Mouse (Mus musculus) midbrain, postnatal 0 days (tissue): ENCODE data around the gene Gpc6. TPM values are rescaled to one million over a fixed set of nuclear protein-coding genes. Genes with fewer than 3 reads are reported as not detected.

Source experiments
- ATAC-seq: fragments of 200-750 bp; cut with Nextera tagmentation; 2 replicates; pipeline ENCODE4 v1.8.0; 2017; ENCODE audit warnings: moderate number of reproducible peaks, mild to moderate bottlenecking, moderate TSS enrichment, moderate library complexity; ENCODE audit not compliant: low FRiP score
- DNase-seq: peaks from one replicate; pipeline ENCODE4 v3.0.0-alpha.2; 2015; ENCODE audit warnings: low spot score
- H3K27ac ChIP-seq: fragments of 300-500 bp; sonication (generic); 2 replicates; pipeline ENCODE4 v1.5.1; 2014; ENCODE audit warnings: low read depth, mild to moderate bottlenecking, low read length, mixed read lengths
- H3K27me3 ChIP-seq: fragments of 300-500 bp; sonication (generic); 2 replicates; pipeline ENCODE4 v1.6.1; 2014; ENCODE audit warnings: low read length, control low read depth, mixed read lengths; ENCODE audit not compliant: insufficient read depth
- H3K36me3 ChIP-seq: fragments of 300-500 bp; sonication (generic); 2 replicates; pipeline ENCODE4 v1.6.1; 2014; ENCODE audit warnings: low read length, control low read depth, mixed read lengths; ENCODE audit not compliant: insufficient read depth
- H3K4me1 ChIP-seq: fragments of 300-500 bp; sonication (generic); 2 replicates; pipeline ENCODE4 v1.6.1; 2014; ENCODE audit warnings: mild to moderate bottlenecking, control low read depth, antibody characterized with exemption, low read length, mixed read lengths; ENCODE audit not compliant: insufficient read depth
- H3K4me2 ChIP-seq: fragments of 300-500 bp; sonication (generic); 2 replicates; pipeline ENCODE4 v1.6.1; 2014; ENCODE audit warnings: low read depth, mild to moderate bottlenecking, low read length, mixed read lengths; ENCODE audit not compliant: poor library complexity, severe bottlenecking
- H3K4me3 ChIP-seq: fragments of 300-500 bp; sonication (generic); 2 replicates; pipeline ENCODE4 v1.5.1; 2014; ENCODE audit warnings: low read depth, mild to moderate bottlenecking, low read length, moderate library complexity
- H3K9ac ChIP-seq: fragments of 300-500 bp; sonication (generic); replicated peaks from 2 replicates; pipeline ENCODE4 v1.6.1; 2014; ENCODE audit warnings: mild to moderate bottlenecking, low read length, moderate library complexity, mixed read lengths; ENCODE audit not compliant: poor library complexity, severe bottlenecking
- H3K9me3 ChIP-seq: fragments of 300-500 bp; sonication (generic); 2 replicates; pipeline ENCODE4 v1.6.1; 2016; ENCODE audit warnings: low read length, control low read depth
- CTCF ChIP-seq: IDR thresholded peaks from 2 replicates; pipeline ENCODE4 v1.5.1; 2016; ENCODE audit warnings: antibody characterized with exemption, mild to moderate bottlenecking
- WGBS: fragments of 180-500 bp; shearing (Covaris S2); extraction: QIAGEN DNeasy Blood & Tissue Kit; methylation state at CpG from one replicate; pipeline ENCODE4 v1.1.7; 2014; 5-methylcytosine and 5-hydroxymethylcytosine counted together
- polyA plus RNA-seq: library from polyadenylated mRNA; unstranded; fragments of >200 nt; fragmentation: Nextera tagmentation; extraction: Ambion mirVana; gene quantifications from 2 replicates; pipeline ENCODE4 v1.2.1, GENCODE M21; 2015
- total RNA-seq: library from RNA; depleted of rRNA; stranded (reverse); fragments of >200 nt; gene quantifications from 2 replicates; pipeline ENCODE4 v1.2.3, GENCODE M21; 2014

Gene Gpc6
- total and polyA plus RNA-seq, 2 experiments from 2014 or later: 19.3 to 20.3 TPM

- no peaks in the 10 kb centered on the region for H3K9me3 ChIP-seq
- no peak for TF ChIP-seq CTCF
- H3K4me3 ChIP-seq: no peak overlapping the region
- H3K27me3 ChIP-seq: no peaks in the 10 kb centered on the region
- H3K4me1 ChIP-seq: no peaks in the 10 kb centered on the region
- DNase-seq (no peak), ATAC-seq (no peak)
- no peak overlapping the region for H3K4me2 ChIP-seq
- no peak overlapping the region for H3K27ac ChIP-seq
- no peak overlapping the region for H3K9ac ChIP-seq
- no peaks in the 10 kb centered on the region for H3K36me3 ChIP-seq
- 95% methylated on average over 2 of the region's 2 CpGs for WGBS
These were observed 268.2 kb downstream of the Gpc6 start for GRCm38 (mm10) chr14:117193364-117193763.

DNA sequence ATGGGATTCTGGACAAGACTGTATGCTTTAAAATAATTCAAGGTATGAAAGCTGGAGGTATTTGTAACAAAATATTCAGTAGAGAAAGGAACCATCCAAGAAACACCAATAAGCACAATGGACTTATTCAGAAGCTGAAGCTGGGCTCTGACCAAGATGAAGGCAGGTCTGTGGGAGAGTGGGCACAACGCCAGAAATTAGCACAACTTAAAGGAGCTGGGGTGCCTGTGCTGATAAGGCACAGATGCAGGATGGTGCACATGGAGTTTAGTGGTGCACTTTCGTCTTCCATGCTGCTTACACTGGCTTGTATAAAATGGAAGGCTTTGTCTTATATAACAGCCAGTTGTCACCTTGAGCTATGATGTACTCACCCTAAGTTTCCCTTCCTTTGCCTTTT, 276.9 kb downstream of the Gpc6 start:
- H3K27ac ChIP-seq: no peak overlapping the region
- no peaks in the 10 kb centered on the region for H3K27me3 ChIP-seq
- WGBS: 70% methylated on average over 2 of the region's 2 CpGs
- no peaks in the 10 kb centered on the region for H3K4me1 ChIP-seq
- H3K9me3 ChIP-seq: no peaks in the 10 kb centered on the region
- H3K4me2 ChIP-seq: no peak overlapping the region
- DNase-seq (no peak), ATAC-seq (no peak)
- no peaks in the 10 kb centered on the region for H3K36me3 ChIP-seq
- no peak for TF ChIP-seq CTCF
- no peak overlapping the region for H3K4me3 ChIP-seq
- no peak overlapping the region for H3K9ac ChIP-seq

DNA sequence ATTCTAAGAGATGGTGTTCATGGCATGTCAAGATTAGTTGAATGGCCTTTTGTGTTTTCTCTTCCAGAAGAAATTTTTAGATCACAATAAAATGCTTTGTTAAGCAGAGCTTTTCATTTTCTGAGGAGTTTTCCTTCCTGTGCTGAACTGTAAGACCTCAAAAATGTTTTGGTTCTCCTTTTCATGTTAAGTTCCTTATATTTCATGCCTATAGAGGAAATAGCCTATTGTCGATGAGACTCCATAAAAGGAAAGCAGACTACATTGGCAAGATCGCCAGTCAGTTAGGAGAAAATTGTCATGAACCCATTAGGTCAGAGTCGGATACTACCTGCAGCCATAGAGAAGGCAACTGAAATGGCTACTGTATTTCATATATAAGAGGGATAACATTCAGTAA, 278.8 kb downstream of the Gpc6 start:
- H3K27ac ChIP-seq: no peak overlapping the region
- no peaks in the 10 kb centered on the region for H3K27me3 ChIP-seq
- ATAC-seq (no peak), DNase-seq (no peak)
- 92% methylated on average over 3 of the region's 3 CpGs for WGBS
- no peak overlapping the region for H3K4me3 ChIP-seq
- no peak overlapping the region for H3K4me2 ChIP-seq
- H3K36me3 ChIP-seq: no peaks in the 10 kb centered on the region
- no peak overlapping the region for H3K9ac ChIP-seq
- no peaks in the 10 kb centered on the region for H3K4me1 ChIP-seq
- TF ChIP-seq CTCF: no peak
- no peaks in the 10 kb centered on the region for H3K9me3 ChIP-seq

DNA sequence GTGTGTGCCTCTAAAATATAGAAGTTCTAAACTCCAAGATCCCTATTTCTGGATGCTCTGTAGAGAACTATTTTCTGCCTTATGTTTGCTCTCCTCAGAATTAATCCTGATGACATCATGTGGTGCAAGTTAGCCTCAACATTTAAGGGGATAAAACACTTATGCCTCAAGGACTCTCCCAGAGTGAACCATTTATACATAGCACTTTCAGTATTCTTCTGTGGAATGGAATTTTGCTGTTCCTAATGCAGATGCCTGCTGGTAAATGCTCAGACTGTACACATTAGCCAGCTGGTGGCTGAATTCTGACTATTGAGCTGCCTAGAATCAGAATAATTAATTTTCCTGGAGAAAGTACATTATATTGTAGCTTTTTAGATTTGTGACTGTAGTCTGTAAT, 289.3 kb downstream of the Gpc6 start:
- no peak overlapping the region for H3K4me3 ChIP-seq
- H3K9me3 ChIP-seq: no peaks in the 10 kb centered on the region
- no peak overlapping the region for H3K4me2 ChIP-seq
- no peak overlapping the region for H3K27ac ChIP-seq
- H3K4me1 ChIP-seq: no peaks in the 10 kb centered on the region
- DNase-seq (no peak), ATAC-seq (no peak)
- no peak for TF ChIP-seq CTCF
- no peak overlapping the region for H3K9ac ChIP-seq
- no peaks in the 10 kb centered on the region for H3K27me3 ChIP-seq
- no peaks in the 10 kb centered on the region for H3K36me3 ChIP-seq

- Histone ChIP-seq H3K9me3 (no peaks in the 10 kb centered on the region), H3K4me1 (no peaks in the 10 kb centered on the region), H3K36me3 (no peaks in the 10 kb centered on the region), H3K27me3 (no peaks in the 10 kb centered on the region), H3K27ac (no peak overlapping the region), H3K9ac (no peak overlapping the region), H3K4me2 (no peak overlapping the region), H3K4me3 (no peak overlapping the region)
- ATAC-seq (no peak), DNase-seq (no peak)
- no peak for TF ChIP-seq CTCF
These were observed 301.8 kb downstream of the Gpc6 start for GRCm38 (mm10) chr14:117226920-117227319.

GRCm38 (mm10) chr14:117230476-117230875, 305.4 kb downstream of the Gpc6 start:
- H3K36me3 ChIP-seq: no peaks in the 10 kb centered on the region
- no peaks in the 10 kb centered on the region for H3K9me3 ChIP-seq
- 69% methylated on average over 4 of the region's 4 CpGs for WGBS
- TF ChIP-seq CTCF: no peak
- H3K4me3 ChIP-seq: no peak overlapping the region
- ATAC-seq: no peak
- H3K4me1 ChIP-seq: no peaks in the 10 kb centered on the region
- no peak for DNase-seq
- H3K9ac ChIP-seq: no peak overlapping the region
- H3K27me3 ChIP-seq: no peaks in the 10 kb centered on the region
- no peak overlapping the region for H3K27ac ChIP-seq
- H3K4me2 ChIP-seq: no peak overlapping the region

GRCm38 (mm10) chr14:117238226-117238625, 313.1 kb downstream of the Gpc6 start:
- Histone ChIP-seq H3K27ac (no peak overlapping the region), H3K27me3 (no peaks in the 10 kb centered on the region), H3K4me2 (no peak overlapping the region), H3K9me3 (no peaks in the 10 kb centered on the region), H3K9ac (no peak overlapping the region), H3K36me3 (no peaks in the 10 kb centered on the region), H3K4me3 (no peak overlapping the region), H3K4me1 (no peaks in the 10 kb centered on the region)
- WGBS: 73% methylated on average over 6 of the region's 6 CpGs
- ATAC-seq (no peak), DNase-seq (no peak)
- TF ChIP-seq CTCF: no peak
